Mouse (Mus musculus): ENCODE data around the gene Mdp1. TPM values are rescaled to one million over a fixed set of nuclear protein-coding genes. Genes with fewer than 3 reads are reported as not detected.

The Mdp1 gene
- polyA plus RNA-seq, 1 experiment from 2014 or later: 71.3 TPM

Other genes with a start within 250 kb of the Mdp1 start
- gene Dhrs4, start 181.8 kb downstream of the Mdp1 start, polyA plus RNA-seq (2015; fragmentation: Nextera tagmentation; extraction: Ambion mirVana): 43.3 and 48.2 TPM in 2 replicates
- 29.4 and 38.1 TPM in 2 replicates for gene Carmil3, start 169.9 kb downstream of the Mdp1 start, polyA plus RNA-seq (2015; fragmentation: Nextera tagmentation; extraction: Ambion mirVana)
- 9.9 and 18.0 TPM in 2 replicates for gene Cpne6, start 150.1 kb downstream of the Mdp1 start, polyA plus RNA-seq (2015; fragmentation: Nextera tagmentation; extraction: Ambion mirVana)
- not detected in 2 replicates for gene Nrl, start 135.5 kb downstream of the Mdp1 start, polyA plus RNA-seq (2015; fragmentation: Nextera tagmentation; extraction: Ambion mirVana)
- gene Pck2, start 120.2 kb downstream of the Mdp1 start, polyA plus RNA-seq (2015; fragmentation: Nextera tagmentation; extraction: Ambion mirVana): 23.3 and 23.6 TPM in 2 replicates
- 123 and 127 TPM in 2 replicates for gene Dcaf11, start 100.5 kb downstream of the Mdp1 start, polyA plus RNA-seq (2015; fragmentation: Nextera tagmentation; extraction: Ambion mirVana)
- 0.63 and 2.3 TPM in 2 replicates for gene A730061H03Rik, start 100.1 kb downstream of the Mdp1 start, polyA plus RNA-seq (2015; fragmentation: Nextera tagmentation; extraction: Ambion mirVana)
- not detected in 2 replicates for gene Fitm1, start 84.9 kb downstream of the Mdp1 start, polyA plus RNA-seq (2015; fragmentation: Nextera tagmentation; extraction: Ambion mirVana)
- gene Psme1, start 82.4 kb downstream of the Mdp1 start, polyA plus RNA-seq (2015; fragmentation: Nextera tagmentation; extraction: Ambion mirVana): 185 and 197 TPM in 2 replicates
- 12.9 and 23.4 TPM in 2 replicates for gene Emc9, start 75.2 kb downstream of the Mdp1 start, polyA plus RNA-seq (2015; fragmentation: Nextera tagmentation; extraction: Ambion mirVana)
- 179 and 182 TPM in 2 replicates for gene Psme2, start 69.4 kb downstream of the Mdp1 start, polyA plus RNA-seq (2015; fragmentation: Nextera tagmentation; extraction: Ambion mirVana)
- 16.9 and 22.5 TPM in 2 replicates for gene Rnf31, start 68.8 kb downstream of the Mdp1 start, polyA plus RNA-seq (2015; fragmentation: Nextera tagmentation; extraction: Ambion mirVana)
- gene Irf9, start 56.9 kb downstream of the Mdp1 start, polyA plus RNA-seq (2015; fragmentation: Nextera tagmentation; extraction: Ambion mirVana): 7.8 and 11.8 TPM in 2 replicates
- 9.4 and 11.3 TPM in 2 replicates for gene Rec8, start 42.5 kb downstream of the Mdp1 start, polyA plus RNA-seq (2015; fragmentation: Nextera tagmentation; extraction: Ambion mirVana)
- gene Ipo4, start 24.6 kb downstream of the Mdp1 start, polyA plus RNA-seq (2015; fragmentation: Nextera tagmentation; extraction: Ambion mirVana): 92.5 and 110 TPM in 2 replicates
- 0.67 and 3.8 TPM in 2 replicates for gene Gm49378, start 22.6 kb downstream of the Mdp1 start, polyA plus RNA-seq (2015; fragmentation: Nextera tagmentation; extraction: Ambion mirVana)
- gene Tm9sf1, start 16.7 kb downstream of the Mdp1 start, polyA plus RNA-seq (2015; fragmentation: Nextera tagmentation; extraction: Ambion mirVana): 62.1 and 66.2 TPM in 2 replicates
- 0.29 and 0.51 TPM in 2 replicates for gene Tssk4, start 10.3 kb downstream of the Mdp1 start, polyA plus RNA-seq (2015; fragmentation: Nextera tagmentation; extraction: Ambion mirVana)
- gene Gmpr2, start 11.4 kb upstream of the Mdp1 start, polyA plus RNA-seq (2015; fragmentation: Nextera tagmentation; extraction: Ambion mirVana): 52.5 and 62.6 TPM in 2 replicates
- 514 and 544 TPM in 2 replicates for gene Nedd8, start 11.6 kb upstream of the Mdp1 start, polyA plus RNA-seq (2015; fragmentation: Nextera tagmentation; extraction: Ambion mirVana)
- gene Tinf2, start 21.3 kb upstream of the Mdp1 start, polyA plus RNA-seq (2015; fragmentation: Nextera tagmentation; extraction: Ambion mirVana): 31.4 and 32.6 TPM in 2 replicates
- gene Tgm1, start 53.4 kb upstream of the Mdp1 start, polyA plus RNA-seq (2015; fragmentation: Nextera tagmentation; extraction: Ambion mirVana): 0.26 and 0.28 TPM in 2 replicates
- gene Rabggta, start 61.8 kb upstream of the Mdp1 start, polyA plus RNA-seq (2015; fragmentation: Nextera tagmentation; extraction: Ambion mirVana): 52.6 and 53.3 TPM in 2 replicates
- gene Dhrs1, start 85.2 kb upstream of the Mdp1 start, polyA plus RNA-seq (2015; fragmentation: Nextera tagmentation; extraction: Ambion mirVana): 81.9 and 83.5 TPM in 2 replicates
- gene Nop9, start 85.2 kb upstream of the Mdp1 start, polyA plus RNA-seq (2015; fragmentation: Nextera tagmentation; extraction: Ambion mirVana): 36.4 and 46.0 TPM in 2 replicates
- gene Cideb, start 98.0 kb upstream of the Mdp1 start, polyA plus RNA-seq (2015; fragmentation: Nextera tagmentation; extraction: Ambion mirVana): 0.21 TPM in 1 of 2 replicates, not detected in the other
- gene Ltb4r2, start 100.9 kb upstream of the Mdp1 start, polyA plus RNA-seq (2015; fragmentation: Nextera tagmentation; extraction: Ambion mirVana): 0.21 and 0.38 TPM in 2 replicates
- 0.24 and 0.25 TPM in 2 replicates for gene Ltb4r1, start 105.5 kb upstream of the Mdp1 start, polyA plus RNA-seq (2015; fragmentation: Nextera tagmentation; extraction: Ambion mirVana)
- gene Adcy4, start 123.6 kb upstream of the Mdp1 start, polyA plus RNA-seq (2015; fragmentation: Nextera tagmentation; extraction: Ambion mirVana): 3.2 and 3.7 TPM in 2 replicates
- gene Ripk3, start 128.4 kb upstream of the Mdp1 start, polyA plus RNA-seq (2015; fragmentation: Nextera tagmentation; extraction: Ambion mirVana): 2.7 and 3.2 TPM in 2 replicates
- gene Nfatc4, start 162.6 kb upstream of the Mdp1 start, polyA plus RNA-seq (2015; fragmentation: Nextera tagmentation; extraction: Ambion mirVana): 11.7 and 12.3 TPM in 2 replicates
- gene Nynrin, start 193.5 kb upstream of the Mdp1 start, polyA plus RNA-seq (2015; fragmentation: Nextera tagmentation; extraction: Ambion mirVana): 11.3 and 13.2 TPM in 2 replicates
- 0.14 and 0.21 TPM in 2 replicates for gene Cbln3, start 223.9 kb upstream of the Mdp1 start, polyA plus RNA-seq (2015; fragmentation: Nextera tagmentation; extraction: Ambion mirVana)
- 10.3 and 11.1 TPM in 2 replicates for gene Khnyn, start 224.4 kb upstream of the Mdp1 start, polyA plus RNA-seq (2015; fragmentation: Nextera tagmentation; extraction: Ambion mirVana)
- gene Sdr39u1, start 239.8 kb upstream of the Mdp1 start, polyA plus RNA-seq (2015; fragmentation: Nextera tagmentation; extraction: Ambion mirVana): 102 and 128 TPM in 2 replicates